ENCODE assay signal across 8 mouse cellular contexts in genomic region chr2:24935057-24935796, GRCm38 (mm10). TPM values are rescaled to one million over a fixed set of nuclear protein-coding genes. Genes with fewer than 3 reads are reported as not detected.
A peak's percentile ranks its signal among the peaks of the same experiment; 100 is the strongest.
DNase-seq lines count a peak whose midpoint lies in the region; ATAC-seq and TF ChIP-seq lines count a peak whose summit lies in the region.

Arrdc1 (minus strand) TSS chr2:24935252.

- peak within 1 kb of the TSS; percentile 86 for H3K27ac ChIP-seq in hindbrain, embryonic 10.5 days
- H3K27ac ChIP-seq in lung, postnatal 0 days (ENCODE audit: low read length), result peak within 1 kb of the TSS; percentile 97

- peaks cover 22% of the 10 kb centered on the region for H3K4me1 ChIP-seq in hindbrain, embryonic 10.5 days (replicated peaks)
- H3K4me1 ChIP-seq in lung, postnatal 0 days (ENCODE audit: insufficient read depth, low read depth, low read length), result peaks cover 6% of the 10 kb centered on the region

- ATAC-seq in frontal cortex, adult (ENCODE audit: low TSS enrichment), result peak; percentile 81
- ATAC-seq in lung, postnatal 0 days, result peak; percentile 96

- TF ChIP-seq CTCF in lung, postnatal 0 days (IDR thresholded peaks at IDR 0.05), result peak; percentile 77

- peaks cover 27% of the 10 kb centered on the region for H3K27me3 ChIP-seq in hindbrain, embryonic 10.5 days (ENCODE audit: insufficient read depth, poor library complexity, severe bottlenecking)
- no peaks in the 10 kb centered on the region for H3K27me3 ChIP-seq in lung, postnatal 0 days (replicated peaks; ENCODE audit: insufficient read depth, low read length)

- H3K4me2 ChIP-seq in lung, postnatal 0 days (replicated peaks; ENCODE audit: low read depth, low read length), result peak within 1 kb of the TSS; percentile 88

- peak within 1 kb of the TSS; percentile 73 for H3K4me3 ChIP-seq in hindbrain, embryonic 10.5 days
- peak within 1 kb of the TSS; percentile 79 for H3K4me3 ChIP-seq in lung, postnatal 0 days (ENCODE audit: low read depth, low read length)

- WGBS in hindbrain, embryonic 10.5 days, result under 1% methylated on average over 49 of the region's 49 CpGs
- WGBS in lung, postnatal 0 days, result 3% methylated on average over 45 of the region's 49 CpGs

- no peak for TF ChIP-seq EP300 in lung, postnatal 0 days (IDR thresholded peaks at IDR 0.05)

- peak; percentile 73 for DNase-seq in MN1 (ENCODE audit: low spot score)
- peak; percentile 90 for DNase-seq in cerebellum, adult 9-10 months
- peak; percentile 92 for DNase-seq in hindbrain, embryonic 10.5 days (ENCODE audit: low spot score)
- peak; percentile 92 for DNase-seq in layer of hippocampus, adult 9-11 months
- DNase-seq in lung, postnatal 0 days (ENCODE audit: low spot score), result peak; percentile 98
- peak; percentile 89 for DNase-seq in ovary, postnatal 14 days (ENCODE audit: low spot score)
- DNase-seq in thymus, postnatal 14 days, result peak; percentile 95

- peak within 1 kb of the TSS; percentile 86 for H3K9ac ChIP-seq in lung, postnatal 0 days (replicated peaks; ENCODE audit: low read depth)

- no peaks in the 10 kb centered on the region for H3K9me3 ChIP-seq in hindbrain, embryonic 10.5 days
- no peaks in the 10 kb centered on the region for H3K9me3 ChIP-seq in lung, postnatal 0 days (ENCODE audit: low read length)

- no peaks in the 10 kb centered on the region for H3K36me3 ChIP-seq in hindbrain, embryonic 10.5 days
- H3K36me3 ChIP-seq in lung, postnatal 0 days (ENCODE audit: insufficient read depth, low read length), result no peaks in the 10 kb centered on the region

RNA-seq across cellular contexts. Expression of gene Arrdc1, which starts in this region (rescaled TPM):
- 19.4 and 20.6 TPM in 2 replicates for polyA plus RNA-seq in hindbrain, embryonic 10.5 days (2016; fragmentation: Nextera tagmentation; extraction: Ambion mirVana)
- polyA plus RNA-seq in lung, postnatal 0 days (2015; fragmentation: Nextera tagmentation; extraction: Ambion mirVana), result 174 and 180 TPM in 2 replicates

Comparison
In these comparisons a context has a peak if more than half of its experiments do, and no peak if none do; other contexts are left out.
1. Peak in every context shown above with its lines: DNase-seq, ATAC-seq, H3K4me3 ChIP-seq and H3K27ac ChIP-seq.